Mouse (Mus musculus) lung, postnatal 36 days (tissue): ENCODE results near the gene Mrps23.

Experiments used
- DNase-seq: peaks from one replicate; pipeline ENCODE4 v3.0.0; 2022; ENCODE audit warnings: mixed read lengths

Gene Mrps23

GRCm38 (mm10) chr11:88213757-88214156, 9.6 kb downstream of the Mrps23 start:
- peak; percentile 51 for DNase-seq

DNA sequence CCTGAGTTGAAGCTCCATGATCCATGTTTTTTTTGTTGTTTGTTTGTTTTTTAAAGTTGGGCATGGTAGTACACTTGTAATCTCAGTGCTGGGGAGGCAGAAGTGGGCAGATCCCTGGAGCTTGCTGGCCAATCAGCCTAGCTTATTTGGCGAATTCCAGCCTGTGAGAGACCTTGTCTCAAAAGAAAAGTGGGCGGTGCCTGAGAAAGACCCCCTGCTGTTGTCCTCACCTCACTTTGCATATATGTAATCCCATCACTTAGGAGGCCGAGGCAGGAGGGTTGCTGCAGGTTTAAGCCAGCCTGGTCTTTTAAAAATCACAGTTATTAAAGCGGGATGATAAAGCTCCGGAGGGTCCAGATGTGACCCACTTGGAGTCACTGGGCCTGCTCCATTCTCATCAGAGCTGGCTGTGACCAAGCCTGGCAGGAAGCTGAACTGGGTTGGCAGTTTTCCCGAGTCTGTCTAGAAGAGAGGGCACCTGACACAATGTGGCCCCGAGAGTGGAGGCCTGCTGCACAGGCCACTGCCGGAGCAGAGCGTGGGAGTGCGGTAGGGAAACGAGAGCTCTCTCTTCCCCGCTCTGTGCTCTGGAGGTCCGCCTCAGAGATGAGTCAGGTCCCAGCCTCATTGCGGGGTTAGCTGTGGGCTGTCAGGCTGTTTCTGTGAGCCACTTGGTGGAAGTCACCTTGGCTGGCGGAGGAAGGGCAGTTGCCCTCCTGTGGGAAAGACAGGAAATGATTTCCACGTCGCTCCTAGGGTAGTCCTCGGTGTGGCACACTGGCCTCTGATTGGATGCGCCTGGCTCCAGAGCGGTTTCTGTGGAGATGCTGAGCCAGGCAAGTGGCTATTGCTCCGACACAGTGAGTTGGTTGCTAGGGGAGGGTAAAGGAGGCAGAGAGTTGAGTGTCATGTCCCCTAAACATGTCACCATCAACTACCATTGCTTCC, 11.0 kb downstream of the Mrps23 start:
- peak; percentile 60 for DNase-seq

- peak; percentile 69 for DNase-seq
These were observed 12.1 kb downstream of the Mrps23 start for GRCm38 (mm10) chr11:88216231-88216685.

- no peak for DNase-seq
These were observed 14.0 kb downstream of the Mrps23 start for GRCm38 (mm10) chr11:88218155-88218554.

DNA sequence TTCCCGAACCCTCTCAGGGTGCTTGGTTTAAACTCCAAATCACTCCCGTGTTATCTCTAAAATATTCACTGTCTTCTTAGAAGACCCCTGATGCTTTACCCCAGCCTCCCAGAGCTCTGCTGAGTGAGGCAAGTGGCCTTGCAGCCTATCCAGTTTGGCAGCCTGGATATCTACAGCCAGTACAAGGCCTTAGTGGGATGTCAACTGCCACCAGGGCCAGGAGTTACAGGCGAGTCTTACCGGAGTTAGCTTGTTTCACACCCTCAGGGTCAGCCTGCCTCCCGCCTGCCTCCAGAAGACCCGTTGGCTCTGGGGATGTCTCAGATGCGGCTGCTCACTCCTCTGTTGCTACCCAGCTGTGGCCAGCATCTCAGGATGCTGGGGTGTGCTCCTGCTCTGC, 14.4 kb downstream of the Mrps23 start:
- DNase-seq = no peak

DNA sequence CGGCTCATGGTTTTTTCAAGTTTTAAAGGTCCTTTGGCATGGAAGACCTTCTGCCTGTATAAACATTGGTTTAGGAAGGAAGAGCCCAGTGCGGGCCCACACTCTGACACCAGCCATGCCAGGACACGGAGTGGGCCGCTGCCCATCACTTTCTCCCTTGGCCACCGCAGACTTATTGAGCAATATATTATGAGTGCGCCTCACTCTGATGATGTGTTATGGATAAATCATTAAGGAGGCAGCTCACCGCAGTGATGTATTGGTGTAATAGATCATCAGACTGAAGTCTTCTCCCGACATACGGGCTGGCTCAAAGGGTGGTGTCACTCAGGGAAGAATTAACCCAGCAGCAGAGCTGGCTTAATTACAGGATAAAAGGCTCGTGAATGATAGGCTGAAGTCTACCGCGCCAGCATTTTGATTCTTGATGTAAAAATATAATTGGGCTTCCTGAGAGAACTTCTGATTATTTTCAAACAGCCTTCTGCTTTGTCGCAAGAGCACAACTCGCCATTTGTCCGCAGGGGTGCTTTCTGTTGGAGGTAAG, 17.8 kb downstream of the Mrps23 start:
- no peak for DNase-seq

DNA sequence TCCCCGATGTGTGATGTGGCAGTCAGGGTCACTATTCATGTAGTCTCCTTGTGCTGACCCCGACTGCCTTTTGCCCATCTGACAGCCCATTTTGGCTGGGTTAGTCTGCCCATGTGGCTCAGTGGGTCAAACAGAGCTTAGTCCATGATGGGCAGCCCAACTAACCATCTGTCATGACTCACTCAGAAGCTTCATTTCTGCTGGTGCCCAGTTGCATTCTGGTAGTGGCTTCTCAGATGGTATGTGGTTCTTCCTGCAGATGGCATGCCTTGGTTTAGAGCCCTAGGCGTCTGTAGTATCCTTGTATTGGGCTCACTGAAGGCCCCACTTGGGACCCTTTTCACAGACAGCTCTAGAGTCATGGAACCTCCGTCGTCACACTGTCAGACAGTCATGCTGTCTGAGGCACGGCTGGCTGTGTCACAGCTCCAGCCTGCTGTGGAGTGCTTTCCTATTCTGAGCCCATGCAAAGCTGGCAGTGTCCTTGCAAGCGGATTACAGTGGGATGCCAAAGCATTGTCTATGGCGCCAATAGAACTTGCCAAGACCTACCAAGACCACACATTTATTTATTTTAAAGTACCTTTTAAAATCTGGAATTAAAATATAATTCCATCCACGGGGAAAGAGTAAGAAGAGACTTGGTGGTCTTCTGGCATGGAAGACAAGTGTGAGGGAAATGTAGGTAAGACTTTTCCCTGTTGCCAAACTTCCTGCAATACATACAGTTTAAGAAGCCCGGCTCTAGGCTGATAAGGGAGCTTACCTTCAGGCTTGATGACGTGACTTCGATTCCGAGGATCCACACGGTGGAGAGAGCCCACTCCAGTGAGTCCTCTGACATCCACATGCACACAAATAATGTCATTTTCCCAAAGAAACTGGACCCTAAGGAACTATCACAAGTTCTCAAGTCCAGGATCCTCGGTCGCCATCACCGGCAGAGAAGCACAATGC, 23.1 kb downstream of the Mrps23 start:
- no peak for DNase-seq

GRCm38 (mm10) chr11:88231213-88231790, 27.1 kb downstream of the Mrps23 start:
- no peak for DNase-seq

DNA sequence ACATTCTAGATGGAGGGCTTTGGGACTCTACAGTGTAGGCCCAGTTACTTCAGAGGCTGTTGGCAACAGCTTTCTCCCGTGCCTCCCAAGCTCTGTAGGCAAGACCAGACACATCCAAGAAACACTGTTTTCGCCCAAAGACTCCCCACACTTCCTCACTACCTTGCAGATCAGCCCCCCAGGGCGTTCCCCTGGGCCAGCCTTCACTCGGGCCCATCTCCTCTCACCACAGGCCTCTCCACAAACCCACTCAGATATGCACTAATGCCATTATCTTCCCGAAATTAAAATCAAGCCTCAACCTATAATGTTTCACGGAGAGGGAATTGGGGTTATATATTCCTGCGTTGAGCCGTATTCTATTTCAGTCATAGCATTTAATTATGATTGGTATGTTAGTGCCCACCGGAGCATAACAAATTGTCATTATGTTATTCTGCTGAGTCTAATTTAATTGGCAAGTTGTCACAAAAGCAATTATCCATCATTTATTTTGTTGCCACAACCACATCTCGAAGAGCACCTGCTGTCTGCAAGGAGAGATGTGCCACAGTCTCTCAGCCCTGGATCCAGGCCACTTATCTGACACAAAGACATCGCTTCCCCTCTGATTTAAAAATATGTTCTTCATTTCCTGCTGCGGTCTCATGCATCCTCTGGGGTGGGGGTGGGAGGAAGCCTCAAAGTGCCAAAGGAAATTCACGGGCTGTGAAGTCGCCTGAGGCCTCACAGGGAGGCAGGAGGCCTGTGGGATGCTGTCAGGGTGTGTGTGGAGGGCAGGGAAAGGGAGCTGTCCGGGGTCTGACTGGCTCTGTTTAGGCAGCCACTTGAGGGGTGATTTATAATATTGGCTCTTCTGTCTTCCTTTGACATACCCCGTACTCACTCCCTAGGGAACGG, 29.6 kb downstream of the Mrps23 start:
- DNase-seq = peak; percentile 28

GRCm38 (mm10) chr11:88234789-88235188, 30.6 kb downstream of the Mrps23 start:
- no peak for DNase-seq

- peak; percentile 74 for DNase-seq
These were observed 31.3 kb downstream of the Mrps23 start for GRCm38 (mm10) chr11:88235221-88236203.

DNA sequence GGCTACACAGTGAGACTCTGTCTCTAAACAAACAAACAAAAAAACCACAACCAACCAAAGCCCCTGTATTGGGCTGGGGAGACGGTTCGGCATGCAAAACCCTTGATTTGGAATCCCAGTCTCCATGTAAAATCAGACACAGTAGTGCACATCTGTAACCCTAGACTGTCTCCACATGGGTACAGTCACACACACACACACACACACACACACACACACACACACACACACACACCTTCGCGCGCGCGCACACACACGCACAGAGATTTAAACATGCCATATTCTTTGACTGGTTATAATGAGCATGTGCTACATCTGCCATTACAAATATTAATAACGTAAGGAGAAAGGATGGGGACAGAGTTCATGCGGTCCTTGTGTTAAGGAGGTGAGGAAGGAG, 36.1 kb downstream of the Mrps23 start:
- no peak for DNase-seq

DNA sequence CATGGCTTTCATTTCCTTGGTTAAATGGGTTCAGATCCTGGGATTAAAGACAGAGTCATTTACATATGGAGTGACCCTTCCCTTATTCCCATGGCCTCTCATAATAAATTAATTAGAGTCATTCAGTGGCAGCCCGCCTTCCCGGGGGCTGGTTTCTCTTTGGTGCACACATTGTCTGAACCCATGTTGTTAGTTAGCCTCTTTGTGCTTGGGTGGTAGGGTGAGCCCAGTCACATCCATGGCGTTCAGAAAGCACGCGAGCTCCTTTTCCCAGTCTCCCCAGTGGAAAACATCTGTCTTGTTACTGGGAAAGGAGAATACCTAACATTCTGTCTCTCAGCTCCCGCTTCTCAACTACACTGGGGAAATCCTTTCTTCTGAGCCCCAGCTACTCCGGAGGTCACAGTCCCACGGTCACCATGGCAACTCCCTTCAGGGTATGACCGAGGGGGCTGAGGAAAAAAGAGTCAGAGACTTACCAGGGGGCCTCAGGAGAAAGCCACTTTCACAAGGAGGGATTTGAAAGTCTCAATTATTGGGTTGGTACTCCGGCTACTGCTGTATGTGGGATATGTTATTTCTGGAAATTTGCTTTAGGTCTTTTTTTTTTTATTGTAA, 36.7 kb downstream of the Mrps23 start:
- no peak for DNase-seq

DNA sequence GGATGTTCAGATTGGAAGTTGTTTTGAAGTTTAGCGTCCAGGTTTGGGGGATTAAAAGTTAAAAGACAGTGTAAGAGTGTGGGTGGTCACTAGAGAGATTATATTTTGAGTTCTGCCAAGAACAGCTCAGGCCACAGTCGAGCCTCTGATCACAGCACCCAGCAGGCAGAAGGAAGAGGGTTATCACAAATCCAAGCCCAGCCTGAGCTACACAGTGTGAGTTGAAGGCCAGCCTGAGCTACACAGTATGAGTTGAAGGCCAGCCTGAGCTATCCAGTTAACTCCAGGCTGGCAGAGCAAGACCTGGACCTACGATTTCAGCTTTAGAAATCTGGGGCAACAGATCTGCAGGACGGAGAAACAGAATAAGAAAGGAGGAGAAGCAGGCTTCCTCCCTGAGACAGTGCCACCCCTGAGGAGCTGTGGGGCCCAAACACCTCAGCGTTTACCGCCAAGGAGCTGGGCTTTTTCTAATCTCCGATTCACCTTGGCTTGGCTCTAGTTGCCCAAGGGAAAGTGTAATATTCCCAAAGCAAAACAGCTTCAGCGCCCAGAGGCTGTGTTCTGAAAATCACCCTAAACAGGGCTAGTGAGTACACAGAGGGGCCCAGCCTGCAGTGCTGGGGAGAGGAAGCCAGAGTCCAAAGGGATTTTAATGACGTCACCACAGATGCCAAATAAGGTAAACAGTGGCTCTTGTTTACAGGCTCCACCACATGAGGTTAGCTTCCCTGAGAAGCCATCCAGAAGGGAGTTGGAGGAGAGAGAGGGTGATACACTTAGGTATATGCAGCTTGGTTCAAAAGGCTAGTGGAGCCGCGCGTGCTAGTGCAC, 37.5 kb downstream of the Mrps23 start:
- DNase-seq = peak; percentile 8

GRCm38 (mm10) chr11:88245581-88246170, 41.5 kb downstream of the Mrps23 start:
- DNase-seq = no peak

GRCm38 (mm10) chr11:88248636-88249035, 44.4 kb downstream of the Mrps23 start:
- no peak for DNase-seq

DNA sequence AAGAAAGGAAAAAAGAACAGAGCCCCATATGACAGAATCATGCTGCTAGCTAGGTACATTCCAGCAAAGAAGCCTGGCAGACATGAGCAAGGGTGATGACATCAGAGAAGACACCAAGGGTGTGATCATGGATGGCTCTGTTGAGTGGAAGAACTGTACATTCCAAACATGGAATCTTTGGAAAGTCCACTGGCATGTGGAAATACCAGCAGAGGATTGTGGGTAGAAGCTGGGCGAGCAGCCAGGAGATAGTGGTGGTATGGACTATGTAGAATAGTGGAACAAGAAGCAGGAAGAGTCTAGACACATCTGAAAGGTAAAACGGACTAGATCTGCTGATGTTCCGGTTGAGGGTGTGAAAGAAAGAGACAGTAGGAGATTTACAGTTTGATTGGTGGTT, 46.4 kb downstream of the Mrps23 start:
- DNase-seq = no peak

GRCm38 (mm10) chr11:88251295-88251694, 47.1 kb downstream of the Mrps23 start:
- DNase-seq = no peak
